Mouse (Mus musculus) liver, embryonic 14.5 days (tissue): ENCODE results near the gene Speer3.

ENCODE experiments used
- CTCF ChIP-seq: IDR thresholded peaks from 2 replicates; pipeline ENCODE4 v1.5.1; 2016; ENCODE audit warnings: antibody characterized with exemption, low read depth, control low read depth
- EP300 ChIP-seq: IDR thresholded peaks from 2 replicates; pipeline ENCODE4 v1.6.1; 2016; ENCODE audit warnings: antibody characterized with exemption, low read depth

DNA sequence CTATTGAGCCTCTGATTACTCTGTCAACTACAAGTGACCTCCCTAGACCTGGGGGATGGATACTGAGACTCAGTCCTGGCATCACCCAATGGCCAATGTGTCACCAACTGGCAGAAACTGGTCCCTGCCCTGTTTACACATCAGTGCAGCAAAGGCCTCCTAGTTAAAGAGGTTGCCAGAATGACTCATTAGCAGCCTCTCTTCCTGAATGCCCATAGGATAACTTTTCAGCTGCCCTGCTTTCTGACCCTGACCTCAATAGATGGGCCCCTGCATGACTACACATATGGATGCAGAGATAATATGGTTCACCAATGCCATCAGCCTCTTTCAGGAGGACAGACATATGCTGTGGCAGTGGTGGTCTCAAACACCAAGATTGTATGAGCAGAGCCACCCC, 52.9 kb downstream of the Speer3 start:
- TF ChIP-seq CTCF (no peak), EP300 (no peak)
